Mouse (Mus musculus) liver (tissue): Measurements from ENCODE around the gene 4930544D05Rik.

ENCODE experiments used
- DNase-seq: peaks from one replicate; pipeline ENCODE4 v3.0.0-alpha.2; 2020; ENCODE audit warnings: mixed read lengths

Gene 4930544D05Rik

GRCm38 (mm10) chr11:70644564-70645103 is 29.0 kb downstream of the 4930544D05Rik start:
- DNase-seq, result no peak

GRCm38 (mm10) chr11:70645461-70646258 is 30.0 kb downstream of the 4930544D05Rik start:
- DNase-seq, result no peak

DNA sequence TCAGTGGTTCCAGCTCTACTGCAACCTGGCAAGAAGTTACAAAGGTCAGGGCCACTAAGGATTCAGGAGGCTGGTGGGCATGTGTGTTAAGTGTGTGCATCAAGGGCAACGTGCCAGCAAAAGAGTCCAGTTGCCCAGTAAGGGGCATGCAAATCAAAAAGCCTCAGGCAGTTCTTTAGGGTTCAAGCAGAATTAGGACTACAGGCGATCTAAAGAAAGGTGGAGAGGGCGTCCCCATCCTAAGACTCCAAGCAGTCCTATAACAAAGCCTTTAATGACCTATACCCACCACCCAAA is 30.6 kb downstream of the 4930544D05Rik start:
- no peak for DNase-seq

GRCm38 (mm10) chr11:70646691-70647650 is 31.3 kb downstream of the 4930544D05Rik start, which contains the start of the genes Rnf167 and Slc25a11:
TSS of gene Rnf167 (plus strand) at chr11:70647235.
TSS of gene Slc25a11 (minus strand) at chr11:70647479.
- DNase-seq, result peak; percentile 98

DNA sequence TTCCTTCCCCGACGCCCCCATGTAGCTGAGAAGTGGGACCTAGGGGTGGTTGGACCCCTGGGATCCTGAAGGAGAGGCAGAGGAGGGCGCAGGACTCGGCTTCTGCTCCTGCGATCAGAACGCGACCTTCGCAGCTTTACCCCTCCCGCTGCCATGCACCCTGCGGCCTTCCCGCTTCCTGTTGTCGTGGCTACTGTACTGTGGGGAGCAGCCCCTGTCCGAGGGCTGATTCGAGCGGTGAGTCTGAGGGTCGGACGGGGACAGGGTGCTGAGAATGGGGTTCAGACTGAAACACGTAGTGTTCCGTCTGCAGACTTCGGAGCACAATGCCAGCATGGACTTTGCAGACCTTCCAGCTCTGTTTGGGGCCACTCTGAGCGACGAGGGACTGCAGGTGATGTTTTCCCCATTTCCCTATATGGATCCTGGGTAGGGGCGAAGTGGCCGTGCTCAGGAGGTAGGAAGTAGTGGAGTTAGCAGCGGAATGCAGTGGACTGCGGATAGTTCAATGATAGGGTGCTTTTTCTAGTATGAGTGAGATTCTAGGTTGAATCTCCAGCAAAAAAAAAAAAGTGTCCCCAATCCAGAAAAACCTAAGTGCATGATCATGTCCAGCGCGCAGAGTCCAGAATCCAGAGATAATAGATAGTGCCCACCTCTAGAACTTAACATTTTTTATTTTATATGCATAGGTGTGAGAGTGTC is 32.2 kb downstream of the 4930544D05Rik start:
- peak; percentile 55 for DNase-seq

GRCm38 (mm10) chr11:70648512-70648911 is 32.9 kb downstream of the 4930544D05Rik start:
- no peak for DNase-seq

- no peak for DNase-seq
Observed at GRCm38 (mm10) chr11:70649185-70649734, 33.6 kb downstream of the 4930544D05Rik start.

DNA sequence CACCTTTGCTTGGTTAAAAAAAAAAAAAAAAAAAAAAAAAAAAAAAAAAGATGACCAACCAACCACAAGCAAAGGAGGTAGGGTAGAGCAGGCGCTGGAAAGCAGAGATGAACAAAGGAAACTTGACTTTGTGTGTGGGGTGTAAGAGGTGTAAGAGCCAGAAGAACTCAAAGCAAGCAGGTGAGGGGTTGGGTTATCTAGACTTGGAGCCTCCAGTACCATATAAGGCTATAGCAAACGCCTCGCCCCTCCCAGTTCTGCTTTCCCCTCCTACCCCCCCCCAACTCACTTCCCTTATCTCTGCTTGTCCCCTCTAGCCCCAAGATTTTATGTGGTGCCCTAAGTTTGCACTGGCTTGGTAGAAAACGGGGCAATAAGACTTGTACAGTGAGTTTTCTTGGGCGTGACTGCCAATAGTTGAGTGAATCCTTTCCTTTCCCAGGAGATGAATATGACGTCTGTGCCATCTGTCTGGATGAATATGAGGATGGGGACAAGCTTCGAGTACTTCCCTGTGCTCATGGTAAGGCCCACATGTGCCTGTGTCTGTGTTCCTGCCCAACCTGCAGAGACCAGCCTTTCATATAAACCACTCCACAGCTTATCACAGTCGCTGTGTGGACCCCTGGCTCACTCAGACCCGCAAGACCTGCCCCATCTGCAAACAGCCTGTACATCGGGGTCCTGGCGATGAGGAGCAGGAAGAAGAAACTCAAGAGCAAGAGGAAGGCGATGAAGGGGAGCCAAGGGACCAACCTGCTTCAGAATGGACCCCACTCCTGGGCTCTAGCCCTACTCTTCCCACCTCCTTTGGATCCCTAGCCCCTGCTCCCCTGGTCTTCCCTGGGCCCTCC is 34.9 kb downstream of the 4930544D05Rik start:
- peak; percentile 61 for DNase-seq

GRCm38 (mm10) chr11:70651391-70651790 is 35.7 kb downstream of the 4930544D05Rik start:
- DNase-seq, result peak; percentile 63

GRCm38 (mm10) chr11:70652029-70652883 is 36.6 kb downstream of the 4930544D05Rik start:
- no peak for DNase-seq

- DNase-seq, result no peak
Observed at GRCm38 (mm10) chr11:70652884-70653344, 37.3 kb downstream of the 4930544D05Rik start.

DNA sequence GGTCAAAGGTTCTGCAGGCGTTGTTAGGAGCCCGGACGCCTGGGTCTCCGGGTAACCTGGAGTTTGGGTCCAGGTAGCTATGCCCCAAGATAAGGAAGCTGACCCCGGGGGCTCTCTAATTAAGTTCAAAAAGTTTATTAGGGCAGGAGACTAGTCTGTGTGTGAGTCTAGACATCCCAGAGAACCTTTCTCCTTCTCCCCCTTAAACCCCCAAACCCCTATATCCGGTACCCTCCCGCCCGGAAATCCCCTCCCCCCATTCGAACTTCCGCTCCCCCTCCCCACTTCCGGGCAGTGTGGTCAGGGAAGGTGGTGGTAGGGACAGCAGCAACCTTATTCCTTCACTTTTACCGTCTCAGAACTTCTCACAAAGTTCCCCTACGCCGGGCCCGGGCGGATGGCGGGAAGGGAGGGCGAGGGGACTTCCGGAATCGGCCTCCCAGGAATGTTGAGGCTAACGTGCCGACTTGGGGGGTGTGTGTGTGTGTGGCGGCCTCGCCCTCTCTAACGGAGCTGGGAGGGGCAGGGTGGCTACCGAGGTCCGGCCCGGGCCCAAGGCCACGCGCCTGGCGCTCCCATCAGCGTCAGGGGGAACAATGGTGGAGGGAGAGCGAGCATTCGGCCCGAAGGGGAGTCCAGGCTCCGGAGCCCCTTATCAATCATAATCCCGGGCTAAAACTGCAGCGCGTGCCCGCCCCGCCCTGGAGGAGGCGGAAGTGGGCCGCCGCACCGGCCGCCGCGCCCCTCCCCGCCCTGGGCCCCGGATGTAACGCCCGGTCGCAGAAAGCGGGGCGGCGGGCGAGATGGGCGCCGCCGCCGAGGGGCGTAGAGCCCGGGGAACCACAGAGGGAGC is 37.9 kb downstream of the 4930544D05Rik start:
- peak; percentile 86 for DNase-seq

DNA sequence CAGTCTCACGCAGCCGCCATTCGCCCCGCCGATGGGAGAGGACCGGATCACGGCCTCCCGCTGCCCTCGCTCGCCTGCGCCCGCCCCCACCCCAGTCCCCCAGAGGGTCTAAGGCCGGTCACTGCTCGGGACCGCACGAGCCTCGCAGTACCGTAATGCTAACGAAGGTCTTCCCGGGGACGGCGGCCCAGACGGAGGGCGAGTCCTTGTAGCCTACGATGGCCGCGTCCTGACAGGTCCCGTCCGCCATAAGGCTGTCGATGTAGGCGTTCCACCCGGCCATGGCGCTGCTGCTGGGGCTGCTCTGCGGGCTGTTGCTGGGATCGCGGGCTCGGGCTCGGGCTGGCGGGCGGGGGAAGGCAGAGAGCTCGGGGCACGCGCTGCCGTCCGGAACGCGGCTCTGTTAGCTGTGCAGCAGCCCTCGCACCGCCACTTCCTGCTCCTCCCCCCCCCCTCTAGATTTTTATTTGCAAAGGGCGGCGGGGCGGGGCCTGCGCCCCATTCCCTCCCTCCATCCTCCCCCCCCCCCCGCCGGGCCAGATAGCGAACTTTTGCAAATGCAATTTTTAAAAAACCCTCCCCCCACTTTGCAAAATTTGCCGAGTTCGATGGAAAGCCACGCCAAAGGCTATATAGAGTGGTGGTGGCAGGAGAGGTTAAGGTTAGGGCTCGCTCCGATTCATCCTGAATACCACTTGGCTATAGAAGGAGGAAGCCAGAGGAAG is 38.7 kb downstream of the 4930544D05Rik start, which contains the start of gene Pfn1:
Gene Pfn1 (minus strand): TSS at position 447 of the 725 bp plus-strand sequence.
- peak; percentile 92 for DNase-seq

- peak; percentile 86 for DNase-seq
Observed at GRCm38 (mm10) chr11:70654923-70655570, 39.4 kb downstream of the 4930544D05Rik start.

GRCm38 (mm10) chr11:70655571-70656455 is 40.2 kb downstream of the 4930544D05Rik start:
- DNase-seq, result peak; percentile 66

GRCm38 (mm10) chr11:70656456-70656927 is 40.8 kb downstream of the 4930544D05Rik start:
- DNase-seq, result no peak

DNA sequence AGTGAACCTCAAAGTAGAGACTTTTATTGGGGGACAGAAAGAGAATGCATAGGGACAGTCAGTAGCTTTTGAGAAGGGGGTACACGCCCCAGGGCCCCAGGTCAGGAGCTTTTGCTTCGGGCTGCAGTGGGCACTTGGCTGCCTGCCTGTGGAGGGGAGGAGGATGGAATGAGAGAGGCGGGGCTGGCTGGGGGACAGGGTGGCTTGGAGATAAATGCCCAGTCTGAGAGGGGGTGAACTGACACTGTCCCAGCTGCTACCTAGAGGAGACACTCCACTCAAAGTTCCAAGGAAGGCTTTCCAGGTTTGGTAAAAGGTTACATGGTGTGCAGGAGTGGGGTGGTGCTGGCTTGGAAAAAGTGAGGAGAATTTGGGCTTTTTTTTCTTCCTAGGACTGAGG is 41.3 kb downstream of the 4930544D05Rik start, which contains the start of gene Eno3:
Gene Eno3 (plus strand): TSS at position 239 of the 400 bp plus-strand sequence.
- peak; percentile 45 for DNase-seq
